Mouse (Mus musculus) forebrain, postnatal 0 days (tissue): Measurements from ENCODE around the gene Ccdc120. TPM values are rescaled to one million over a fixed set of nuclear protein-coding genes. Genes with fewer than 3 reads are reported as not detected.

Experiments used
- ATAC-seq: fragments of 200-750 bp; cut with Nextera tagmentation; 2 replicates; pipeline ENCODE4 v1.8.0; 2017; ENCODE audit warnings: mild to moderate bottlenecking, moderate library complexity
- DNase-seq: peaks from one replicate; pipeline ENCODE4 v3.0.0-alpha.2; 2015
- H3K27ac ChIP-seq: fragments of 300-500 bp; sonication (generic); 2 replicates; pipeline ENCODE4 v1.5.1; 2014; ENCODE audit warnings: low read depth, mild to moderate bottlenecking, antibody characterized with exemption, low read length, moderate library complexity, mixed read lengths
- H3K27me3 ChIP-seq: fragments of 300-500 bp; sonication (generic); 2 replicates; pipeline ENCODE4 v1.6.1; 2014; ENCODE audit warnings: mild to moderate bottlenecking, low read length, mixed read lengths; ENCODE audit not compliant: insufficient read depth
- H3K36me3 ChIP-seq: fragments of 300-500 bp; sonication (generic); 2 replicates; pipeline ENCODE4 v1.6.1; 2014; ENCODE audit warnings: mild to moderate bottlenecking, moderate library complexity; ENCODE audit not compliant: insufficient read depth
- H3K4me1 ChIP-seq: fragments of 300-500 bp; sonication (generic); 2 replicates; pipeline ENCODE4 v1.6.1; 2014; ENCODE audit warnings: antibody characterized with exemption; ENCODE audit not compliant: insufficient read depth
- H3K4me2 ChIP-seq: fragments of 300-500 bp; sonication (generic); 2 replicates; pipeline ENCODE4 v1.6.1; 2014; ENCODE audit warnings: low read depth, mild to moderate bottlenecking, moderate library complexity
- H3K4me3 ChIP-seq: fragments of 300-500 bp; sonication (generic); 2 replicates; pipeline ENCODE4 v1.5.1; 2014; ENCODE audit warnings: low read depth, low read length, mixed read lengths
- H3K9ac ChIP-seq: fragments of 300-500 bp; sonication (generic); 2 replicates; pipeline ENCODE4 v1.6.1; 2014; ENCODE audit warnings: mild to moderate bottlenecking
- H3K9me3 ChIP-seq: fragments of 300-500 bp; sonication (generic); 2 replicates; pipeline ENCODE4 v1.6.1; 2016; ENCODE audit warnings: low read length
- CTCF ChIP-seq: sonication (generic); IDR thresholded peaks from 2 replicates; pipeline ENCODE4 v1.5.1; 2016; ENCODE audit warnings: antibody characterized with exemption, control low read depth, low read depth
- WGBS: fragments of 180-500 bp; shearing (Covaris S2); extraction: QIAGEN DNeasy Blood & Tissue Kit; methylation state at CpG from one replicate; pipeline ENCODE4 v1.1.7; 2014; 5-methylcytosine and 5-hydroxymethylcytosine counted together
- polyA plus RNA-seq: library from polyadenylated mRNA; unstranded; fragments of >200 nt; fragmentation: Nextera tagmentation; extraction: Ambion mirVana; gene quantifications from 2 replicates; pipeline ENCODE4 v1.2.1, GENCODE M21; 2015
- total RNA-seq: library from RNA; depleted of rRNA; stranded (reverse); fragments of >200 nt; gene quantifications from 2 replicates; pipeline ENCODE4 v1.2.3, GENCODE M21; 2014

Ccdc120 gene
- total and polyA plus RNA-seq, 2 experiments from 2014 or later = 66.3 to 149 TPM

DNA sequence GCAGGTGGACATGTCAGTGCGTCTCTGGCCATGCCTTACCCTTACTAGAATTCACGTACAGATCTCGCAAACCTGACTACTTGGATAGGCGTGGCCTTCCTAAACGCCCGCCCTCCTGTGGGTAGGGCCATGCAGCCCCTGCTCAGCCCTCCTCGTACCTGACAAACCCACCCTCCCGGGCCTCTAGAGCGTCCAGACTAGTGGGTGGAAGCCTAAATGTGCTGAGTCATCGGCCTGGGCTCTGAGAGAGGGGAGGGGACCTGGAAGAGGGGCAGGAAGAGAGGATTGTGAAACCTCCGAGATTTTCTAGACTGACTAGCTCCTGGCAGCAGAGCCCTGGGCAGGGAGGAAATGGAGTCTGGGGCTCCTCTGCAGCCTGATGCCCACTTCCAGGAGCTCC is 15.1 kb upstream of the Ccdc120 start:
- Histone ChIP-seq H3K4me2 (peak overlapping the region; percentile 59), H3K9ac (peak overlapping the region; percentile 28; the same call in 1 of the 2 replicates), H3K27me3 (no peaks in the 10 kb centered on the region), H3K4me3 (peak overlapping the region; percentile 30), H3K36me3 (peaks cover 3% of the 10 kb centered on the region), H3K9me3 (no peaks in the 10 kb centered on the region), H3K27ac (no peak overlapping the region), H3K4me1 (no peaks in the 10 kb centered on the region)
- TF ChIP-seq CTCF = no peak
- ATAC-seq (peak; percentile 12; the same call in 1 of the 2 replicates), DNase-seq (no peak)
- WGBS = 28% methylated on average over 11 of the region's 11 CpGs

DNA sequence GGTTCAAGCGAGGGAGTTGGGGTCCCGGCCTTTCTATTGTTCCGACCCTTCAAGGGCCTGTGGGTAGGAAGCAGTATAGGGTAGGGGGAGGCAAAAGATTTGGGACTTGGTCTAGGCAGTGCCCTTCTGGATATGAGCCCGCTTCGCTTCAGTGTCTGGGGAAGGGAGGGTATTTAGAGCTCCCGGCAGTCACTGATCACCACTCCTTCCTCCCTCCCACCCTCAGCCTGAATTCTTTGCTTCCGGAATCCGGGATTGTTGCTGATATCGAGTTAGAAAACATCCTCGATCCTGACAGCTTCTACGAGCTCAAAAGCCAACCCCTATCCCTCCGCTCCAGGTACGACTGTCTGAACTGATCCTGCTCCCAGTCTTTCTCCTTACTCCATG is 14.6 kb upstream of the Ccdc120 start:
- H3K9ac ChIP-seq = peak overlapping the region; percentile 28; the same call in 1 of the 2 replicates
- H3K27me3 ChIP-seq = no peaks in the 10 kb centered on the region
- no peak for DNase-seq
- 24% methylated on average over 13 of the region's 13 CpGs for WGBS
- ATAC-seq = no peak
- no peaks in the 10 kb centered on the region for H3K4me1 ChIP-seq
- H3K4me2 ChIP-seq = peak overlapping the region; percentile 59
- peaks cover 3% of the 10 kb centered on the region; the same call in 1 of the 2 replicates for H3K36me3 ChIP-seq
- H3K27ac ChIP-seq = no peak overlapping the region
- H3K4me3 ChIP-seq = peak overlapping the region; percentile 30
- TF ChIP-seq CTCF = no peak
- no peaks in the 10 kb centered on the region for H3K9me3 ChIP-seq

DNA sequence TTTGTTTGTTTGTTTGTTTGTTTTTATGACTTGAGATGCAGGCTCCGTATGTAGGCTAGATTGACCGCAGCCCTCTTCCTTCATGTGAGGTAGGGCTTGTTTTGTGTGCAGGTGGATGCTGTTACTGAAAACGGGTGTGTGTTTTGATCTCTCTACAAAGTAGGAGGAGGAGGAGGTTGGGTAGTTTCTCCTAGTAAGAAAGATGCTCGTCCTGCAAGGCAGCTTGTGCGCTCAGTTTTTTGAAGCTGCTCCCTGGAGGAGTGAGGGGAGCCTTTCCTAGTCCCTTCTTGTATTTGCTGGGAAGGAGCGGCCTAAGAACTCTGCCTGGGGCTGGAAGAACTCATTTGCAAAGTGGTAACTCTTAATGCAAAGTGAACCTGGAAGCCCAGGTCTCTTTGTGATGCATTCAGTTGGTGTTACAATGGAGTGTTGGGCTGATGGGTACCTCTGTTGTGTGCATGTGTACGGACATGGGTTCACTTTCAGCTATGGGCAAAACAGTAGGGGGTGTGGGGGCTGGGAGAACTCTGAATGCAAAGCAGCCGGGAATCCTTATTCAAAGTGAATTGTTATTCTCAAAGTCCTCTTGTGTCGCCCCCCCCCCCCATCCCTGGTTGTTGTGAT is 14.1 kb upstream of the Ccdc120 start:
- no peaks in the 10 kb centered on the region for H3K4me1 ChIP-seq
- no peak overlapping the region for H3K9ac ChIP-seq
- no peak for TF ChIP-seq CTCF

GRCm38 (mm10) chrX:7763631-7764393 is 13.1 kb upstream of the Ccdc120 start:
- H3K36me3 ChIP-seq = no peaks in the 10 kb centered on the region
- H3K27me3 ChIP-seq = no peaks in the 10 kb centered on the region
- ATAC-seq (no peak), DNase-seq (no peak)
- H3K4me2 ChIP-seq = peak overlapping the region; percentile 59
- 24% methylated on average over 22 of the region's 22 CpGs for WGBS
- no peak overlapping the region for H3K9ac ChIP-seq
- no peak for TF ChIP-seq CTCF
- no peaks in the 10 kb centered on the region for H3K4me1 ChIP-seq
- H3K9me3 ChIP-seq = no peaks in the 10 kb centered on the region
- peak overlapping the region; percentile 53 for H3K4me3 ChIP-seq
- H3K27ac ChIP-seq = no peak overlapping the region

More for the DNA sequence above, 14.1 kb upstream of the Ccdc120 start:
- Histone ChIP-seq H3K4me3 (peak overlapping the region; percentile 30), H3K9me3 (no peaks in the 10 kb centered on the region), H3K36me3 (peaks cover 3% of the 10 kb centered on the region; the same call in 1 of the 2 replicates), H3K27ac (no peak overlapping the region), H3K27me3 (no peaks in the 10 kb centered on the region), H3K4me2 (peak overlapping the region; percentile 59)
- 21% methylated on average over 9 of the region's 9 CpGs for WGBS
- ATAC-seq (no peak), DNase-seq (no peak)

GRCm38 (mm10) chrX:7762921-7763197 is 12.2 kb upstream of the Ccdc120 start:
- no peak for DNase-seq
- Histone ChIP-seq H3K27ac (no peak overlapping the region), H3K9ac (peak overlapping the region; percentile 57), H3K4me2 (peak overlapping the region; percentile 59), H3K9me3 (no peaks in the 10 kb centered on the region), H3K27me3 (no peaks in the 10 kb centered on the region), H3K36me3 (no peaks in the 10 kb centered on the region), H3K4me1 (no peaks in the 10 kb centered on the region), H3K4me3 (peak overlapping the region; percentile 53)
- TF ChIP-seq CTCF = no peak
- no peak for ATAC-seq
- 31% methylated on average over 21 of the region's 21 CpGs for WGBS

GRCm38 (mm10) chrX:7762137-7762920 is 11.6 kb upstream of the Ccdc120 start, which contains the start of gene Tfe3:
Gene Tfe3, plus strand, starts transcription at chrX:7762560.
- H3K4me3 ChIP-seq = peak within 1 kb of the TSS; percentile 53
- WGBS = 37% methylated on average over 38 of the region's 38 CpGs
- H3K27ac ChIP-seq = no peak within 1 kb of the TSS
- DNase-seq (peak; percentile 93), ATAC-seq (peak; percentile 97)
- peak within 1 kb of the TSS; percentile 59 for H3K4me2 ChIP-seq
- TF ChIP-seq CTCF = no peak
- H3K9ac ChIP-seq = peak within 1 kb of the TSS; percentile 57
- H3K27me3 ChIP-seq = no peaks in the 10 kb centered on the region
- H3K36me3 ChIP-seq = no peaks in the 10 kb centered on the region
- no peaks in the 10 kb centered on the region for H3K9me3 ChIP-seq
- no peaks in the 10 kb centered on the region for H3K4me1 ChIP-seq
